28 mouse cellular contexts compared by ENCODE assay signal in the genomic region with DNA sequence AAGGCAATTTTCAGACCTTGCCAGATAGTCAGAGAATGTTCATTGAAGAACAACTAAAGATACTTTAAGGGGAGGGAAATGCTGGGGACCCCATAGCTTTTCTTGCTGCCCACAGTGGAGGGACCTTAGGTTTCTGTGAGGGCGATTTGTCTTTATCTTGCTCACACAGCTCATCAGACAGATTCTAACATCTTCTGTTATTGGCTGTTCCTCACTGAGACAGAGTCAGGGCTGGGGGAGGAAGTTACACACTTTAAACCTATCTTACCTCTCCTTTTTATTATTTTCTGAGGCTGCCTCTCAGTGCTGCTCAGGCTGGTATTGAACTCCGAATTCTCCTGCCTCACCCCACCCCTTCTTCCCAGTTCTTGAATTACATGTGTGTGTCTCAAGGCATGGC. TPM values are rescaled to one million over a fixed set of nuclear protein-coding genes. Genes with fewer than 3 reads are reported as not detected.
"Had no signal": no experiment of that assay in that cellular context is flagged by ENCODE, and none has a peak within 500 bp of the region (broad histone marks: within the 10 kb centered on the region; RNA-seq: fewer than 3 reads in every experiment).

No protein-coding gene starts in this region.

- H3K36me3 ChIP-seq: embryonic facial prominence, embryonic 10.5 days; embryonic facial prominence, embryonic 12.5 days; embryonic facial prominence, embryonic 13.5 days; embryonic facial prominence, embryonic 15.5 days; forebrain, embryonic 10.5 days; forebrain, embryonic 12.5 days; forebrain, embryonic 15.5 days; heart, embryonic 10.5 days had no signal

- H3K4me1 ChIP-seq: forebrain, embryonic 15.5 days had no signal

- ATAC-seq: forebrain, embryonic 13.5 days; forebrain, embryonic 14.5 days; forebrain, embryonic 15.5 days; forebrain, embryonic 16.5 days; forebrain, postnatal 0 days had no signal

- DNase-seq: cerebellum, adult 8-10 months; cerebellum, adult 9-10 months; cerebellum, adult 9-11 months; cerebellum, postnatal 10 days; cerebellum, postnatal 14 days; cerebellum, postnatal 25 days; cerebellum, postnatal 36 days; embryo, embryonic 11 days; forebrain, postnatal 0 days; gastrocnemius, adult 2 months; gastrocnemius, postnatal 10 days; gastrocnemius, postnatal 14 days; gastrocnemius, postnatal 36 days; heart, adult 18-20 months; heart, adult 2 months had no signal

- H3K9me3 ChIP-seq: embryonic facial prominence, embryonic 10.5 days; embryonic facial prominence, embryonic 12.5 days; embryonic facial prominence, embryonic 13.5 days; forebrain, embryonic 10.5 days; forebrain, embryonic 12.5 days; forebrain, embryonic 13.5 days; forebrain, embryonic 15.5 days; heart, embryonic 10.5 days had no signal

- H3K27ac ChIP-seq: embryonic facial prominence, embryonic 10.5 days; embryonic facial prominence, embryonic 12.5 days; embryonic facial prominence, embryonic 13.5 days; embryonic facial prominence, embryonic 15.5 days; forebrain, embryonic 10.5 days; forebrain, embryonic 12.5 days; forebrain, embryonic 13.5 days; forebrain, embryonic 15.5 days; gastrocnemius, adult 2 months; heart, adult 2 months; heart, embryonic 10.5 days had no signal

- H3K9ac ChIP-seq: embryonic facial prominence, embryonic 12.5 days; embryonic facial prominence, embryonic 13.5 days; embryonic facial prominence, embryonic 15.5 days; forebrain, embryonic 12.5 days; forebrain, embryonic 13.5 days; forebrain, embryonic 15.5 days; forebrain, postnatal 0 days had no signal

- H3K4me3 ChIP-seq: embryonic facial prominence, embryonic 10.5 days; embryonic facial prominence, embryonic 12.5 days; embryonic facial prominence, embryonic 13.5 days; embryonic facial prominence, embryonic 15.5 days; erythroblast, embryonic 14.5 days; forebrain, embryonic 10.5 days; forebrain, embryonic 12.5 days; forebrain, embryonic 13.5 days; forebrain, embryonic 15.5 days; gastrocnemius, adult 2 months; heart, adult 2 months; heart, embryonic 10.5 days had no signal

- H3K27me3 ChIP-seq: embryonic facial prominence, embryonic 12.5 days; embryonic facial prominence, embryonic 13.5 days; embryonic facial prominence, embryonic 15.5 days; forebrain, embryonic 15.5 days had no signal

RNA-seq across cellular contexts. Expression of gene Ltbp1, which starts 5.3 kb away (rescaled TPM):
- total RNA-seq: granulocyte monocyte progenitor cell, adult 5-6 weeks had no signal
